In genomic region chr4:124751300-124752250, GRCm38 (mm10) we compare ENCODE assay signal across 8 mouse cellular contexts. TPM values are rescaled to one million over a fixed set of nuclear protein-coding genes. Genes with fewer than 3 reads are reported as not detected.
DNase-seq lines count a peak whose midpoint lies in the region; ATAC-seq and TF ChIP-seq lines count a peak whose summit lies in the region.

No protein-coding gene starts in this region.

- TF ChIP-seq CTCF in Patski (IDR thresholded peaks at IDR 0.05): no peak

- DNase-seq in Patski (ENCODE audit: low read depth, low spot score): peak; percentile 65
- peak; percentile 99 for DNase-seq in cerebellum, postnatal 14 days
- DNase-seq in frontal cortex, postnatal 25 days (ENCODE audit: low spot score in 2 of 2): peak; percentile 94 to 97
- peak; percentile 96 for DNase-seq in hindbrain, embryonic 14.5 days (ENCODE audit: low spot score)
- peak; percentile 98 for DNase-seq in layer of hippocampus, postnatal 36 days
- peak; percentile 99 for DNase-seq in lung, postnatal 36 days
- DNase-seq in retina, postnatal 1 day: peak; percentile 99
- peak; percentile 97 to 99 for DNase-seq in urinary bladder, adult 18-20 months (ENCODE audit: low spot score in 2 of 2)

- H3K27me3 ChIP-seq in Patski: no peaks in the 10 kb centered on the region
- no peaks in the 10 kb centered on the region for H3K27me3 ChIP-seq in hindbrain, embryonic 14.5 days (ENCODE audit: control insufficient read depth, insufficient read depth, low read length)

- H3K27ac ChIP-seq in hindbrain, embryonic 14.5 days: peak overlapping the region; percentile 5; the same call in 1 of the 2 replicates

- H3K4me3 ChIP-seq in hindbrain, embryonic 14.5 days (replicated peaks; ENCODE audit: low read length): peak overlapping the region; percentile 80

- peaks cover 14% of the 10 kb centered on the region for H3K36me3 ChIP-seq in hindbrain, embryonic 14.5 days (replicated peaks; ENCODE audit: control insufficient read depth, insufficient read depth)

- H3K4me2 ChIP-seq in hindbrain, embryonic 14.5 days (replicated peaks): peak overlapping the region; percentile 98

- peaks cover 10% of the 10 kb centered on the region for H3K4me1 ChIP-seq in hindbrain, embryonic 14.5 days (replicated peaks; ENCODE audit: control insufficient read depth, insufficient read depth, low read length)

- in situ Hi-C loops in Patski (cut with MboI; ENCODE audit: low pct_unique_long_range_greater_than_20kb): no loop called here

- CTCF ChIA-PET in Patski (lab: Charles Lee): no interaction called here

- peak overlapping the region; percentile 72 for H3K9ac ChIP-seq in hindbrain, embryonic 14.5 days

- WGBS in hindbrain, embryonic 14.5 days: under 1% methylated on average over 75 of the region's 75 CpGs

- no peaks in the 10 kb centered on the region for H3K9me3 ChIP-seq in hindbrain, embryonic 14.5 days (ENCODE audit: control insufficient read depth, low read length)

- peak; percentile 99 for ATAC-seq in Patski
- ATAC-seq in hindbrain, embryonic 14.5 days (ENCODE audit: low FRiP score): peak; percentile 100

- POLR2A ChIA-PET in Patski (lab: Charles Lee): interaction anchor here (1.2 kb wide), 1 partner anchor 17 kb away, joined by 3 read pairs; no protein-coding TSS in a partner anchor

RNA-seq across cellular contexts. Expression of gene Inpp5b, which starts 9.9 kb away (rescaled TPM):
- polyA plus RNA-seq in Patski (2021): 15.6 TPM
- polyA plus RNA-seq in hindbrain, embryonic 14.5 days (2014; fragmentation: Nextera tagmentation; extraction: Ambion mirVana): 21.0 and 21.1 TPM in 2 replicates
- total RNA-seq in layer of hippocampus, postnatal 36 days (2021): 10 to 100 TPM; 40.9 to 51.4 TPM

RNA-seq across cellular contexts. Expression of gene Sf3a3, which starts 37.0 kb away (rescaled TPM):
- 59.3 TPM for polyA plus RNA-seq in Patski (2021)
- 88.9 and 89.3 TPM in 2 replicates for polyA plus RNA-seq in hindbrain, embryonic 14.5 days (2014; fragmentation: Nextera tagmentation; extraction: Ambion mirVana)
- total RNA-seq in layer of hippocampus, postnatal 36 days (2021): 10 to 100 TPM; 34.9 to 35.4 TPM

RNA-seq across cellular contexts. Expression of gene Mtf1, which starts 50.3 kb away (rescaled TPM):
- polyA plus RNA-seq in Patski (2021): 8.3 TPM
- polyA plus RNA-seq in hindbrain, embryonic 14.5 days (2014; fragmentation: Nextera tagmentation; extraction: Ambion mirVana): 10.6 and 13.2 TPM in 2 replicates
- 10 to 100 TPM; 25.1 to 29.6 TPM for total RNA-seq in layer of hippocampus, postnatal 36 days (2021)

RNA-seq across cellular contexts. Expression of gene Fhl3, which starts 51.1 kb away (rescaled TPM):
- 35.5 TPM for polyA plus RNA-seq in Patski (2021)
- 1.8 and 2.2 TPM in 2 replicates for polyA plus RNA-seq in hindbrain, embryonic 14.5 days (2014; fragmentation: Nextera tagmentation; extraction: Ambion mirVana)
- 1 to 10 TPM; 1.7 to 2.4 TPM for total RNA-seq in layer of hippocampus, postnatal 36 days (2021)

RNA-seq across cellular contexts. Expression of gene Utp11, which starts 58.2 kb away (rescaled TPM):
- 40.6 TPM for polyA plus RNA-seq in Patski (2021)
- polyA plus RNA-seq in hindbrain, embryonic 14.5 days (2014; fragmentation: Nextera tagmentation; extraction: Ambion mirVana): 33.5 and 33.6 TPM in 2 replicates
- 10 to 100 TPM; 15.9 to 16.9 TPM for total RNA-seq in layer of hippocampus, postnatal 36 days (2021)

Comparison
In these comparisons a context has a peak if more than half of its experiments do, and no peak if none do; other contexts are left out.
1. Peak in every context shown above with its lines: DNase-seq, ATAC-seq, H3K4me3 ChIP-seq and H3K27ac ChIP-seq.